8 mouse cellular contexts compared by ENCODE assay signal in the genomic region with DNA sequence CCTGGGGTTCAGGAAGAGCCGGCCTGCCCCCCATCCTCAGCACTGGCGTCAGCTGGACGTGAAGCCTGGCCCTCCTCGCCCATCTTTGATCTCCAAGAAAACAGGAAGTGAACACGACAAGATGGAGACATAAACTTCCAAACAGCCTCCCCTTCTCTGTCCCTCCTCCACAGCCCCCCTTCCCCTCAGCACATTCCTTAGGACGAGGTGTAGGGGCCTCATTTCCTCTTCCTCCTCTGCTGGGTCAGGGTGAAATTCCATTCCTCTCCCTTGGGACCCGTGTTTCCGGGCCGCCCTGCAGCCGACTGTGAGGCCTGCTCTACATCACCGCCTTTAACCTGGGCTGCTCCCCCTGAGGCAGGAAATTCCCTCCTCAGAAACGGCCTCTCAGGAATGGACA. TPM values are rescaled to one million over a fixed set of nuclear protein-coding genes. Genes with fewer than 3 reads are reported as not detected.
A peak's percentile ranks its signal among the peaks of the same experiment; 100 is the strongest.
DNase-seq lines count a peak whose midpoint lies in the region; ATAC-seq and TF ChIP-seq lines count a peak whose summit lies in the region.

No protein-coding gene starts in this region.

- H3K36me3 ChIP-seq in embryonic facial prominence, embryonic 12.5 days: no peaks in the 10 kb centered on the region
- peaks cover 17% of the 10 kb centered on the region for H3K36me3 ChIP-seq in lung, embryonic 15.5 days
- H3K36me3 ChIP-seq in forebrain, embryonic 13.5 days (ENCODE audit: poor library complexity, severe bottlenecking): no peaks in the 10 kb centered on the region

- H3K9ac ChIP-seq in embryonic facial prominence, embryonic 12.5 days: no peak overlapping the region
- no peak overlapping the region for H3K9ac ChIP-seq in lung, embryonic 15.5 days
- no peak overlapping the region for H3K9ac ChIP-seq in forebrain, embryonic 13.5 days

- WGBS in embryonic facial prominence, embryonic 12.5 days: 30% methylated on average over 12 of the region's 12 CpGs
- whole genome bisulfite sequencing in lung, embryonic 15.5 days: 27% methylated on average over 12 of the region's 12 CpGs
- 79% methylated on average over 12 of the region's 12 CpGs for WGBS in forebrain, embryonic 13.5 days

- peak overlapping the region; percentile 58 for H3K4me3 ChIP-seq in gastrocnemius, adult 2 months
- no peak overlapping the region for H3K4me3 ChIP-seq in embryonic facial prominence, embryonic 12.5 days
- H3K4me3 ChIP-seq in lung, embryonic 15.5 days: no peak overlapping the region
- no peak overlapping the region for H3K4me3 ChIP-seq in forebrain, embryonic 13.5 days

- peak overlapping the region; percentile 88 for H3K27ac ChIP-seq in gastrocnemius, adult 2 months
- H3K27ac ChIP-seq in embryonic facial prominence, embryonic 12.5 days: peak overlapping the region; percentile 76
- peak overlapping the region; percentile 81 for H3K27ac ChIP-seq in lung, embryonic 15.5 days
- H3K27ac ChIP-seq in forebrain, embryonic 13.5 days: no peak overlapping the region

- no peaks in the 10 kb centered on the region for H3K9me3 ChIP-seq in embryonic facial prominence, embryonic 12.5 days
- H3K9me3 ChIP-seq in lung, embryonic 15.5 days: no peaks in the 10 kb centered on the region
- H3K9me3 ChIP-seq in forebrain, embryonic 13.5 days (replicated peaks): no peaks in the 10 kb centered on the region

- TF ChIP-seq CTCF in gastrocnemius, adult 2 months (IDR thresholded peaks at IDR 0.05): no peak

- H3K4me2 ChIP-seq in embryonic facial prominence, embryonic 12.5 days (replicated peaks): no peak overlapping the region
- H3K4me2 ChIP-seq in lung, embryonic 15.5 days: no peak overlapping the region
- no peak overlapping the region for H3K4me2 ChIP-seq in forebrain, embryonic 13.5 days

- peak; percentile 69 for DNase-seq in gastrocnemius, adult 2 months
- DNase-seq in gastrocnemius, postnatal 10 days: no peak
- peak; percentile 87 for DNase-seq in kidney, adult 11 months
- no peak for DNase-seq in left cerebral cortex, adult 9 months (ENCODE audit: low spot score in 2 of 2)
- DNase-seq in ovary, postnatal 36 days (ENCODE audit: low spot score): no peak

- ATAC-seq in embryonic facial prominence, embryonic 12.5 days (ENCODE audit: insufficient number of reproducible peaks, insufficient read depth, low FRiP score, low TSS enrichment): peak; percentile 65; the same call in 1 of the 2 replicates
- peak; percentile 71 for ATAC-seq in lung, embryonic 15.5 days (ENCODE audit: borderline replicate concordance, extremely low read depth, low FRiP score, low TSS enrichment)
- ATAC-seq in forebrain, embryonic 13.5 days: no peak

- peaks cover 28% of the 10 kb centered on the region for H3K4me1 ChIP-seq in embryonic facial prominence, embryonic 12.5 days
- H3K4me1 ChIP-seq in lung, embryonic 15.5 days: peaks cover 36% of the 10 kb centered on the region
- H3K4me1 ChIP-seq in forebrain, embryonic 13.5 days: no peaks in the 10 kb centered on the region

- intact Hi-C loops in gastrocnemius, adult 2 months (cut with DNase I): no loop called here

- no peaks in the 10 kb centered on the region for H3K27me3 ChIP-seq in embryonic facial prominence, embryonic 12.5 days
- H3K27me3 ChIP-seq in lung, embryonic 15.5 days: no peaks in the 10 kb centered on the region
- H3K27me3 ChIP-seq in forebrain, embryonic 13.5 days: no peaks in the 10 kb centered on the region

RNA-seq across cellular contexts. Expression of gene Eng, which starts 9.4 kb away (rescaled TPM):
- total RNA-seq in gastrocnemius, adult 2 months (2021): 10 to 100 TPM; 26.5 to 38.8 TPM
- 10 to 100 TPM; 49.5 to 54.7 TPM for total RNA-seq in gastrocnemius, postnatal 10 days (2021)
- 32.1 and 36.4 TPM in 2 replicates for polyA plus RNA-seq in embryonic facial prominence, embryonic 12.5 days (2016; fragmentation: Nextera tagmentation; extraction: Ambion mirVana)
- 102 and 107 TPM in 2 replicates for polyA plus RNA-seq in lung, embryonic 15.5 days (2015; fragmentation: Nextera tagmentation; extraction: Ambion mirVana)
- 20.4 and 21.2 TPM in 2 replicates for polyA plus RNA-seq in forebrain, embryonic 13.5 days (2015; fragmentation: Nextera tagmentation; extraction: Ambion mirVana)

RNA-seq across cellular contexts. Expression of gene Ak1, which starts 34.3 kb away (rescaled TPM):
- 1,000 to 10,000 TPM; 1,555 to 1,869 TPM for total RNA-seq in gastrocnemius, adult 2 months (2021)
- 1,000 to 10,000 TPM; 1,275 to 1,593 TPM for total RNA-seq in gastrocnemius, postnatal 10 days (2021)
- 19.4 and 24.1 TPM in 2 replicates for polyA plus RNA-seq in embryonic facial prominence, embryonic 12.5 days (2016; fragmentation: Nextera tagmentation; extraction: Ambion mirVana)
- 53.6 and 60.6 TPM in 2 replicates for polyA plus RNA-seq in lung, embryonic 15.5 days (2015; fragmentation: Nextera tagmentation; extraction: Ambion mirVana)
- polyA plus RNA-seq in forebrain, embryonic 13.5 days (2015; fragmentation: Nextera tagmentation; extraction: Ambion mirVana): 48.8 and 48.9 TPM in 2 replicates

RNA-seq across cellular contexts. Expression of gene Fpgs, which starts 48.1 kb away (rescaled TPM):
- 1 to 10 TPM; 5.9 to 6.9 TPM for total RNA-seq in gastrocnemius, adult 2 months (2021)
- total RNA-seq in gastrocnemius, postnatal 10 days (2021): 10 to 100 TPM; 10.5 to 15.6 TPM
- 31.1 and 32.3 TPM in 2 replicates for polyA plus RNA-seq in embryonic facial prominence, embryonic 12.5 days (2016; fragmentation: Nextera tagmentation; extraction: Ambion mirVana)
- 27.9 and 28.6 TPM in 2 replicates for polyA plus RNA-seq in lung, embryonic 15.5 days (2015; fragmentation: Nextera tagmentation; extraction: Ambion mirVana)
- 14.2 and 15.7 TPM in 2 replicates for polyA plus RNA-seq in forebrain, embryonic 13.5 days (2015; fragmentation: Nextera tagmentation; extraction: Ambion mirVana)

RNA-seq across cellular contexts. Expression of gene St6galnac6, which starts 56.3 kb away (rescaled TPM):
- total RNA-seq in gastrocnemius, adult 2 months (2021): 10 to 100 TPM; 46.8 to 56.5 TPM
- 10 to 100 TPM; 59.7 to 66.0 TPM for total RNA-seq in gastrocnemius, postnatal 10 days (2021)
- polyA plus RNA-seq in embryonic facial prominence, embryonic 12.5 days (2016; fragmentation: Nextera tagmentation; extraction: Ambion mirVana): 26.4 and 28.1 TPM in 2 replicates
- polyA plus RNA-seq in lung, embryonic 15.5 days (2015; fragmentation: Nextera tagmentation; extraction: Ambion mirVana): 25.0 and 26.2 TPM in 2 replicates
- 10.0 and 10.8 TPM in 2 replicates for polyA plus RNA-seq in forebrain, embryonic 13.5 days (2015; fragmentation: Nextera tagmentation; extraction: Ambion mirVana)

RNA-seq across cellular contexts. Expression of gene Cdk9, which starts 57.0 kb away (rescaled TPM):
- 10 to 100 TPM; 20.2 to 22.0 TPM for total RNA-seq in gastrocnemius, adult 2 months (2021)
- total RNA-seq in gastrocnemius, postnatal 10 days (2021): 10 to 100 TPM; 29.5 to 35.2 TPM
- 121 and 126 TPM in 2 replicates for polyA plus RNA-seq in embryonic facial prominence, embryonic 12.5 days (2016; fragmentation: Nextera tagmentation; extraction: Ambion mirVana)
- polyA plus RNA-seq in lung, embryonic 15.5 days (2015; fragmentation: Nextera tagmentation; extraction: Ambion mirVana): 89.6 and 98.7 TPM in 2 replicates
- polyA plus RNA-seq in forebrain, embryonic 13.5 days (2015; fragmentation: Nextera tagmentation; extraction: Ambion mirVana): 90.3 and 99.9 TPM in 2 replicates

Comparison
In these comparisons a context has a peak if more than half of its experiments do, and no peak if none do; other contexts are left out.
1. DNase-seq: peak in gastrocnemius, adult 2 months (single experiment) and kidney, adult 11 months (single experiment); none in gastrocnemius, postnatal 10 days (single experiment), left cerebral cortex, adult 9 months (0 of 2) and ovary, postnatal 36 days (single experiment).